Mouse (Mus musculus) bone marrow macrophage, adult 2 months (primary cell): Measurements from ENCODE around the gene Exosc6.

Experiments
- CTCF ChIP-seq: IDR thresholded peaks from 2 replicates; pipeline ENCODE4 v1.5.1; 2012; ENCODE audit warnings: low read depth, mild to moderate bottlenecking, low read length, moderate library complexity
- POLR2A ChIP-seq: IDR thresholded peaks from 2 replicates; pipeline ENCODE4 v1.6.1; 2012; ENCODE audit warnings: mild to moderate bottlenecking, low read depth, low read length, borderline replicate concordance

DNA sequence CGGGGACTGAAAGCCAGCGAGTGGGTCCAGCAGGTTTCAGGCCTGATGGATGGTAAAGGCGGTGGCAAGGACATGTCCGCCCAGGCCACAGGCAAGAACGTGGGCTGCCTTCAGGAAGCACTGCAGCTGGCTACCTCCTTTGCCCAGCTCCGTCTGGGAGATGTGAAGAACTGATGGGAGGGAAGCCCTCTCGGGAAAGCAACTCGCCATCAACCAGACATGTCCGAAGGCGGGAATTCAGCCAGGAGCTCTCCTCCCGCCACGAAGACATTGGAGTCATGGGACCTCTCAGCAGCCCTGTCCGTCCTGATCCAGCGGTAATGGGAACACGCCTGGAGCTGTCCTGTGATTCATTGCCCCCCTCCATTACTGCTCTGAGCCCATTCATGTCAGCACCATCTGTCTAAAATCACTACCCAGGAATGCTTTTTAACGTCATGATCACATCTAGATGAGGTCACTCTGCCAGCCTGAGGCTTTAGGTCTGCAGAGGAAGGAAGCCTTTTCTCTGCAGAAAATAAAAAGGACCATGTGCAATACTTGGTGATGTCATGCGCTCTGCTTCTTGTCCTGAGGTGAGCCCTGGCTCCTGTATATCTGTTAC, 1.0 kb upstream of the Exosc6 start:
- TF ChIP-seq POLR2A: no peak
- TF ChIP-seq CTCF: no peak
